Mouse (Mus musculus): ENCODE results near the gene Tmc8. TPM values are rescaled to one million over a fixed set of nuclear protein-coding genes. Genes with fewer than 3 reads are reported as not detected.
A peak's percentile ranks its signal among the peaks of the same experiment; 100 is the strongest.
"Not testable (repeated sequence)": the region's sequence is repeated elsewhere in the genome, so short reads cannot be mapped to it uniquely, and the experiment has no call there.

Tmc8 gene
- polyA plus RNA-seq, 1 experiment from 2014 or later, result 10.0 TPM

- peak; percentile 74 for DNase-seq (ENCODE audit: low spot score)
- 56% methylated on average over 10 of the region's 10 CpGs for WGBS
- peak; percentile 11; the same call in 1 of the 2 replicates for ATAC-seq (ENCODE audit: low FRiP score, low TSS enrichment)
- peak overlapping the region; percentile 43; the same call in 1 of the 2 replicates for H3K4me2 ChIP-seq (replicated peaks; ENCODE audit: low read depth)
- peaks cover 9% of the 10 kb centered on the region for H3K4me1 ChIP-seq (replicated peaks; ENCODE audit: control insufficient read depth, insufficient read depth)
- TF ChIP-seq CTCF (IDR thresholded peaks at IDR 0.05; ENCODE audit: low read depth) (no peak), EP300 (optimal IDR thresholded peaks at IDR 0.05) (no peak)
- H3K9me3 ChIP-seq (ENCODE audit: control insufficient read depth, low read length), result no peaks in the 10 kb centered on the region
- H3K36me3 ChIP-seq (ENCODE audit: control insufficient read depth, insufficient read depth, low read length), result no peaks in the 10 kb centered on the region
- H3K9ac ChIP-seq (ENCODE audit: low read length), result peak overlapping the region; percentile 35
- H3K27me3 ChIP-seq (ENCODE audit: control insufficient read depth, insufficient read depth, low read length), result no peaks in the 10 kb centered on the region
- no peak overlapping the region for H3K4me3 ChIP-seq (ENCODE audit: low read depth, low read length)
- H3K27ac ChIP-seq (replicated peaks), result no peak overlapping the region
Observed at GRCm38 (mm10) chr11:117783683-117784309, 1.9 kb downstream of the Tmc8 start.

GRCm38 (mm10) chr11:117786294-117786693 lies 4.4 kb downstream of the Tmc8 start:
- H3K4me2 ChIP-seq (replicated peaks; ENCODE audit: low read depth), result no peak overlapping the region
- TF ChIP-seq CTCF (IDR thresholded peaks at IDR 0.05; ENCODE audit: low read depth) (peak; percentile 82), EP300 (optimal IDR thresholded peaks at IDR 0.05) (no peak)
- H3K9ac ChIP-seq (ENCODE audit: low read length), result no peak overlapping the region
- no peak for ATAC-seq (ENCODE audit: low FRiP score, low TSS enrichment)
- no peaks in the 10 kb centered on the region for H3K36me3 ChIP-seq (ENCODE audit: control insufficient read depth, insufficient read depth, low read length)
- 20% methylated on average over 10 of the region's 10 CpGs for WGBS
- no peaks in the 10 kb centered on the region for H3K27me3 ChIP-seq (ENCODE audit: control insufficient read depth, insufficient read depth, low read length)
- H3K27ac ChIP-seq (replicated peaks), result no peak overlapping the region
- H3K4me3 ChIP-seq (ENCODE audit: low read depth, low read length), result no peak overlapping the region
- H3K9me3 ChIP-seq (ENCODE audit: control insufficient read depth, low read length), result no peaks in the 10 kb centered on the region
- DNase-seq (ENCODE audit: low spot score), result peak; percentile 82
- peaks cover 6% of the 10 kb centered on the region for H3K4me1 ChIP-seq (replicated peaks; ENCODE audit: control insufficient read depth, insufficient read depth)

- not testable (repeated sequence) for ATAC-seq (ENCODE audit: low FRiP score, low TSS enrichment); H3K4me3 ChIP-seq (ENCODE audit: low read depth, low read length); H3K27ac ChIP-seq (replicated peaks); H3K9ac ChIP-seq (ENCODE audit: low read length); H3K9me3 ChIP-seq (ENCODE audit: control insufficient read depth, low read length); H3K4me2 ChIP-seq (replicated peaks; ENCODE audit: low read depth); DNase-seq (ENCODE audit: low spot score); H3K36me3 ChIP-seq (ENCODE audit: control insufficient read depth, insufficient read depth, low read length); H3K4me1 ChIP-seq (replicated peaks; ENCODE audit: control insufficient read depth, insufficient read depth); H3K27me3 ChIP-seq (ENCODE audit: control insufficient read depth, insufficient read depth, low read length)
- WGBS, result 76% methylated on average over 7 of the region's 7 CpGs
Observed at GRCm38 (mm10) chr11:117788481-117788880, 6.6 kb downstream of the Tmc8 start.

GRCm38 (mm10) chr11:117790286-117790685 lies 8.4 kb downstream of the Tmc8 start:
- Histone ChIP-seq H3K27me3 (ENCODE audit: control insufficient read depth, insufficient read depth, low read length) (no peaks in the 10 kb centered on the region), H3K9ac (ENCODE audit: low read length) (peak overlapping the region; percentile 43; the same call in 1 of the 2 replicates), H3K4me1 (replicated peaks; ENCODE audit: control insufficient read depth, insufficient read depth) (no peaks in the 10 kb centered on the region), H3K9me3 (ENCODE audit: control insufficient read depth, low read length) (no peaks in the 10 kb centered on the region), H3K4me2 (replicated peaks; ENCODE audit: low read depth) (peak overlapping the region; percentile 52), H3K27ac (replicated peaks) (peak overlapping the region; percentile 91), H3K36me3 (ENCODE audit: control insufficient read depth, insufficient read depth, low read length) (no peaks in the 10 kb centered on the region), H3K4me3 (ENCODE audit: low read depth, low read length) (peak overlapping the region; percentile 18)
- ATAC-seq (ENCODE audit: low FRiP score, low TSS enrichment) (peak; percentile 46), DNase-seq (ENCODE audit: low spot score) (peak; percentile 89)
- 8% methylated on average over 13 of the region's 14 CpGs for WGBS
- no peak for TF ChIP-seq EP300 (optimal IDR thresholded peaks at IDR 0.05)
- peak; percentile 85 for TF ChIP-seq CTCF (IDR thresholded peaks at IDR 0.05; ENCODE audit: low read depth)

GRCm38 (mm10) chr11:117790703-117791440 lies 9.0 kb downstream of the Tmc8 start:
- H3K27ac ChIP-seq (replicated peaks), result peak overlapping the region; percentile 91
- 34% methylated on average over 23 of the region's 23 CpGs for whole genome bisulfite sequencing
- H3K9ac ChIP-seq (ENCODE audit: low read length), result peak overlapping the region; percentile 45
- DNase-seq (ENCODE audit: low spot score) (peak; percentile 93), ATAC-seq (ENCODE audit: low FRiP score, low TSS enrichment) (peak; percentile 91)
- H3K4me1 ChIP-seq (replicated peaks; ENCODE audit: control insufficient read depth, insufficient read depth), result no peaks in the 10 kb centered on the region
- no peaks in the 10 kb centered on the region for H3K27me3 ChIP-seq (ENCODE audit: control insufficient read depth, insufficient read depth, low read length)
- TF ChIP-seq EP300 (optimal IDR thresholded peaks at IDR 0.05) (no peak), CTCF (IDR thresholded peaks at IDR 0.05; ENCODE audit: low read depth) (peak; percentile 57)
- H3K4me2 ChIP-seq (replicated peaks; ENCODE audit: low read depth), result peak overlapping the region; percentile 52
- no peaks in the 10 kb centered on the region for H3K36me3 ChIP-seq (ENCODE audit: control insufficient read depth, insufficient read depth, low read length)
- peak overlapping the region; percentile 18 for H3K4me3 ChIP-seq (ENCODE audit: low read depth, low read length)
- H3K9me3 ChIP-seq (ENCODE audit: control insufficient read depth, low read length), result no peaks in the 10 kb centered on the region

- Histone ChIP-seq H3K9ac (ENCODE audit: low read length) (peak overlapping the region; percentile 45; the same call in 1 of the 2 replicates), H3K27ac (replicated peaks) (peak overlapping the region; percentile 91), H3K4me1 (replicated peaks; ENCODE audit: control insufficient read depth, insufficient read depth) (no peaks in the 10 kb centered on the region), H3K4me2 (replicated peaks; ENCODE audit: low read depth) (peak overlapping the region; percentile 52), H3K27me3 (ENCODE audit: control insufficient read depth, insufficient read depth, low read length) (no peaks in the 10 kb centered on the region), H3K4me3 (ENCODE audit: low read depth, low read length) (no peak overlapping the region), H3K9me3 (ENCODE audit: control insufficient read depth, low read length) (no peaks in the 10 kb centered on the region), H3K36me3 (ENCODE audit: control insufficient read depth, insufficient read depth, low read length) (no peaks in the 10 kb centered on the region)
- no peak for DNase-seq (ENCODE audit: low spot score)
- TF ChIP-seq EP300 (optimal IDR thresholded peaks at IDR 0.05), result no peak
- TF ChIP-seq CTCF (IDR thresholded peaks at IDR 0.05; ENCODE audit: low read depth), result no peak
- ATAC-seq (ENCODE audit: low FRiP score, low TSS enrichment), result no peak
- 89% methylated on average over 9 of the region's 9 CpGs for WGBS
Observed at GRCm38 (mm10) chr11:117791441-117791761, 9.5 kb downstream of the Tmc8 start.
